Mouse (Mus musculus) neutrophil, adult 83 days (primary cell): ENCODE results near the gene Sdccag8. TPM values are rescaled to one million over a fixed set of nuclear protein-coding genes. Genes with fewer than 3 reads are reported as not detected.

Source experiments
- total RNA-seq, 2 experiments: library from RNA; stranded (reverse); gene quantifications; one replicate each; pipeline ENCODE4 v1.2.4; 2023

Sdccag8 gene
- 10 to 100 TPM; 16.2 to 22.4 TPM for total RNA-seq

DNA sequence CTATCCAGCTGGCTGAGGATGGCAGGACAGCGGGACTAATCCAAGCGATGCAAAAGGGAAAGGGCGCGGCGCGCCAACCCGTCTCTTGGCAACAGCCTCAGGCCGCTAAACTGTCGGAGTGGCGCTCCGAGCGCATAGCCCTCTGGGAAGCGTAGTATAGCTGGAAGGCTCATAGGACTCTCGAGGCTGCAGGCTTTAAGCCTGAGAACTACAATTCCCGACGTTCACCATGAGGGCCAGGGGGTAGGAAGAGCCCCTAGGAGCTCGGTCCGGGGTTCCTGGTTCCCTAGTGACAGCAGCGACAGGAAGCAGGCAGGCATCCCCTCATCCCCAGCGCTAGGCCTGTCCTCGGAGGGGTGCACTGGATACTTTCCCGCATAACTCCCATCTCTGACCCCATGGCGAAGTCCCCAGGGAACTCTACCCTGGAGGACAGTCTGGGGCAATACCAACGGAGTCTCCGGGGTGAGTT lies at the start of gene Sdccag8:
Sdccag8 (plus strand) TSS at position 70 of the 472 bp plus-strand sequence.

DNA sequence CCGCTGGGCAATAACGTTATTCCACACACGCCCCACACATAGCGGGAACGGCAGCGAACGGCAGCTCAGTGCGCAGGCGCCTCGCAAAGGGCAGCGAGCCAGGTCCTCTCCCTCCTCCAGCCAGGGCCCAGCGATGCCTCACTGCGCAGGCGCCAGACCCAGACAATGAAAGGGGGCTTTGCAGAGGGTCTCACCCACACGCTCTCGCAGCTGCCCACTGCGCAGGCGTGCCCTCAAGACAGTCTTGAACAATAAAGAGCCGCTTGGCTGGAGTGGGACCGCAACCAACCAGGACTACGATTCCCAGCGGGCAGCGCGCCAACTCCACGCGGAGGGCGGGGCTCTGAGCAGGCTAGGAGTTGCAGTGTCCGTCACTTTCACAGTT lies 432 bp upstream of the Sdccag8 start, which contains the start of gene Cep170:
Cep170 (minus strand) TSS at position 32 of the 385 bp plus-strand sequence.

Other genes with a start within 250 kb of the Sdccag8 start
- 10 to 100 TPM; 46.2 to 54.8 TPM for gene Cep170, start 593 bp upstream of the Sdccag8 start, total RNA-seq